Mouse (Mus musculus): ENCODE results near the gene Zfp867. TPM values are rescaled to one million over a fixed set of nuclear protein-coding genes. Genes with fewer than 3 reads are reported as not detected.
A peak's percentile ranks its signal among the peaks of the same experiment; 100 is the strongest.

Gene Zfp867
- total RNA-seq, 1 experiment from 2014 or later: 5.9 TPM

DNA sequence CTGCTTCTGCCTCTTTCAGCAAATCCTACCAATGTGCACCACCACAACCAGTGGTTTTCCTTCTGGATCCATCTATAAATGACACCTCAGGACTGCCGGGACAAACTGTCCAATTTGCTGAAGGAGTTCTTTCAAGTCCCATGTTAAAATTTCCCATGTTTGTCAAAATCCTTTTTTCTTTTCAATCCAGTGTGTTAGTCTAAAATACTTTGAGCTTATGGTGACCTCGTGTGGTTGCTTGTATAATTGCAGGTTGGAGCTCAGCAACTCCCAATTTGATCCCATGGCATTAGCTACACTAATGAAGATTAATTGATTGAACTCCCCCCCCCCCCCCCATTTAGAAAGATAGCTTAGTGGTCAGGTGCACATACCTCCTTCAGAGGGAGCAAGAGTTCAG is 10.9 kb upstream of the Zfp867 start:
- ATAC-seq (replicated peaks in 1 of 2; ENCODE audit: insufficient read depth in 1 of 2, low FRiP score in 2 of 2, low TSS enrichment in 1 of 2, low read depth in 1 of 2, poor library complexity in 2 of 2, severe bottlenecking in 2 of 2): peak in 1 of 2 experiments; percentile 37; a peak in 1 of 4 replicates

DNA sequence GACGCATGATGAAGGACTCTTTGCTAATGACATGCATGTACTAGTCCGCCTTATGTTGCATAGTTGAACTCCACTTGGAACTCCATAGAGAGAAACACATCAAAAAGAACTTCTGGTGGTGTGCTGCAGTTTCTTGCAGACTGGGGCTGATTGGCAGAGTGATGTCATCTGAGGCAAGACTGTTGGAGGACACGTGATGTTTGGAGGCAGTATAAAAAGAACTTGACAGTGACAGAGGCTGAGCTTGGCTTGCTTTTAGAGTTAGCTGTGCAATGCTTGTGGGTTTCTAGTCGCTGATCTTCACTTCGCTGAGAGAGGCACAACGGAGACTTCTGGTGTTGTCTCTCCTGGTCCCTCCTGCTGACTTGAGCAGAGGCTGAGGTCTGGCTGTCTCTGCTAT is 5.0 kb upstream of the Zfp867 start:
- ATAC-seq (replicated peaks in 1 of 2; ENCODE audit: insufficient read depth in 1 of 2, low FRiP score in 2 of 2, low TSS enrichment in 1 of 2, low read depth in 1 of 2, poor library complexity in 2 of 2, severe bottlenecking in 2 of 2): no peak

DNA sequence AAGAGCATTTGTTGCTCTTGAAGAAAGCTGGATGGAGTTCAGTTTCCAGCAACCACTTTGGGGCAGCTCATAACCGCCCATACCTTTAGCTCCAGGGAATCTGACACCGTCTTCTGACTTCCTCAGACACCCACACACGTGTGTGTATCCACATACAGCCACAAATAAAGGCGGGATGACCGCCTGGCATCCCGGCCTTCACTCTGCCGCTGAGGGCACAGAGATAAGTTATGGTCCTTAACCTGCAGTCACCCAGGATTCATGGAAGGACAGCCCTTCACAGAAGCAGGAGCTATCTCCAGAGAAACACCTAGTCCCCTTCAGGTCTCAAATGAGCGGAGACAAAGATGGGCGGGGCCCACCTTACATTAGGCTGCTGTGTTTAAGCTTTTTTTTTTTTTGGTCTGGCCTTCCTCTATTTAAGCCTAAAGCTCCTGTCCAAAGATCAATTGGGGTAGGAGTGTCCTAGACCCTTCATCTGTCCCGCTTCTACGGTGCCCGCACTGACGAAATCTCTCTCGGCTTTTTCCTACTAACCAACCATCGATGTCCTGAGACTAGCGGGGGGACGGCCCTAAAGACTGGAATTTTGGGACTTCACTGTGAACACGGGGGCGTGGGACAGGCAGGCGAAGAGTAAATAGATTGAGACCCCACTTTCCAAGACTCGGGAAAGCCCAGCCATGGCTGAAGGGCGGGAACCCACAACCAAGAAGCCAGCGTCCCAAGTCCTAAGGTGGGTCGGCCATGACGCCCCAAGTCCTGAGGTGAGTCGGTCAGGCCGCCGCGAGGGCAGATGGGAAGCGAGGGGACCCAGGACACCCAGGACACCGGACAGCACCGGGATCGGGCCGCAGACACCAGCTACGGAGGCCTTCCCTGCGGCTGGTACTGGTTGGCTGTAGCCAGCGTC is 605 bp downstream of the Zfp867 start:
- peak in 1 of 2 experiments; percentile 14; a peak in 2 of 4 replicates for ATAC-seq (replicated peaks in 1 of 2; ENCODE audit: insufficient read depth in 1 of 2, low FRiP score in 2 of 2, low TSS enrichment in 1 of 2, low read depth in 1 of 2, poor library complexity in 2 of 2, severe bottlenecking in 2 of 2)

DNA sequence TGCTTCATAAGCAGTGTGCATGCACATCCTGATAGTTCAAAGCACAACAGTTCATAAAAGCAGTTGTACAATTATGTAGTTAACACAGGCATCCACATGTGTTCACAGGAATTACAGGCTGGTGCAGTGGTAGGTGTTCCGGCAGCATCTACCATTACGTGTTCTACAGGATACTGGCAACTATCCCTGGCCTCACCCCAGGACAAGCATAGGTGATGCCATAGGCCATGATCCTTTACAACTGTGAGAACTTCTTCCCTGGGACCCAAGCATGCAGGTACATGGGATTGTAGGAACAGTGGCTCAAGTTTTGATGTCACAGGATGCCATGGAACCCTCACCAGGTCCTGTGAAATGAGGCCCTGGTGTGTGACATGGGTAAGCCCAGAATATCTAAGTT is 11.8 kb downstream of the Zfp867 start:
- ATAC-seq (replicated peaks in 1 of 2; ENCODE audit: insufficient read depth in 1 of 2, low FRiP score in 2 of 2, low TSS enrichment in 1 of 2, low read depth in 1 of 2, poor library complexity in 2 of 2, severe bottlenecking in 2 of 2): no peak

GRCm38 (mm10) chr11:59458973-59459372 is 13.3 kb downstream of the Zfp867 start:
- no peak for ATAC-seq (replicated peaks in 1 of 2; ENCODE audit: insufficient read depth in 1 of 2, low FRiP score in 2 of 2, low TSS enrichment in 1 of 2, low read depth in 1 of 2, poor library complexity in 2 of 2, severe bottlenecking in 2 of 2)

DNA sequence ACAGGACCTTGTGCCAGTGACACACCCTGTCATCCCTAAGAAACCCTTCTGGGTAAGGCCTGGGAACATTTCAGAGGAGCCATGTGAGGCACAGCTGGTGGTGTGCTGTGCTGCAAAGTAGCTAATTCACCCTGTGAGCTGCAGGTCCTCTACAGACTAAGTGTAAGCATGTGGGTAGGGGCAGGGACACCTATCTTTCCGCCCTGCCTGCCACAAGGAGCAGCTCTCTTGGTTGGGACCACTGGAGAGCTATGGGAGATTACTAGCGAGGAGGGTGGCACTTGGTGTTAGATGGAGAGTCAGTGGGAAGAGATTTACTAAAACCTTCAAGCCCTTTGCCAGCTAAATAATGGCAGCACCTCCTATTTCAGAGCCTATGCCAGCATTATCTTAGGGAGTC is 15.4 kb downstream of the Zfp867 start:
- ATAC-seq (replicated peaks in 1 of 2; ENCODE audit: insufficient read depth in 1 of 2, low FRiP score in 2 of 2, low TSS enrichment in 1 of 2, low read depth in 1 of 2, poor library complexity in 2 of 2, severe bottlenecking in 2 of 2): no peak

GRCm38 (mm10) chr11:59456346-59456745 is 15.9 kb downstream of the Zfp867 start:
- ATAC-seq (replicated peaks in 1 of 2; ENCODE audit: insufficient read depth in 1 of 2, low FRiP score in 2 of 2, low TSS enrichment in 1 of 2, low read depth in 1 of 2, poor library complexity in 2 of 2, severe bottlenecking in 2 of 2): no peak

DNA sequence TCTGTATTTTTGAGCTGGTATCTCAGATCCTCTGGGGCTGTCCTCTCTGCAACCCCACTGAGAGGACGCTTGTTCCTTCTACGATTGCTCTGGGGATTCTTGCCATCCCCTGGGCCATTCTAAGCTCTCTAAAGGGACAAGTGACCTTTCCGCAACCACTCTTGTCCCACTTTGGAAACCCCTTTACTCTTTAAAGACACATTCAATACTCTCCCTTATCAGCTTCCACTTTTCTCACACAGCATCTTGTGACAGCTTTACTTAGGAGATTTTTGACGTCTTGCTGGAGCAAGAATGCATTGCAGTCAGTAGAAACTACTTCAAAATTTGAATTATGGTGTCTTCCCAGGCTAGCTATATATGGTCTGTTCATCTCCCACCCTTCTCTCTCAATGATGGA is 21.2 kb downstream of the Zfp867 start, which contains the start of gene Snap47:
TSS of gene Snap47 (minus strand) at position 101 of the 400 bp plus-strand sequence.
- ATAC-seq (replicated peaks in 1 of 2; ENCODE audit: insufficient read depth in 1 of 2, low FRiP score in 2 of 2, low TSS enrichment in 1 of 2, low read depth in 1 of 2, poor library complexity in 2 of 2, severe bottlenecking in 2 of 2): no peak

GRCm38 (mm10) chr11:59450230-59450771 is 22.0 kb downstream of the Zfp867 start:
- ATAC-seq (replicated peaks in 1 of 2; ENCODE audit: insufficient read depth in 1 of 2, low FRiP score in 2 of 2, low TSS enrichment in 1 of 2, low read depth in 1 of 2, poor library complexity in 2 of 2, severe bottlenecking in 2 of 2): peak; percentile 43 to 70

GRCm38 (mm10) chr11:59449741-59450229 is 22.5 kb downstream of the Zfp867 start, which contains the start of gene Jmjd4:
Gene Jmjd4 (plus strand): TSS chr11:59450045.
- ATAC-seq (replicated peaks in 1 of 2; ENCODE audit: insufficient read depth in 1 of 2, low FRiP score in 2 of 2, low TSS enrichment in 1 of 2, low read depth in 1 of 2, poor library complexity in 2 of 2, severe bottlenecking in 2 of 2): peak; percentile 64 to 74

DNA sequence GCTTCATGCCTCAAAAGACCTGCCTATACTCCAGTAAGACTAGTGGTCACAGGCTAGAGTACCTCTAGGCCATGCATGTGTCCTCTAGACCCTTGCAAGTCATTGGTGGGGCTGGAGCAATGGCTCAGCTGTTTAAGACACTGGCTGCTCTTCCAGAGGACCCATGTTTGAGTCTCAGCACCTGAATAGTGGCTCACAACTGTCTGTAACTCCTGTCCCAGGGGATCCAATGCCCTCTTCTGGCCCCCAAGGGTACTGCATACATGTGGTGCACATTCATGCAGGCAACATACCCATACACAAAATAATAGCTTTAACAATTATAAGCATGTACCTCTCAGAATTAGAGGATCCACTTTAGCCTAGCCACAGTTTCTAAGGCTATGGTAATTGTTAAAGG is 29.2 kb downstream of the Zfp867 start:
- ATAC-seq (replicated peaks in 1 of 2; ENCODE audit: insufficient read depth in 1 of 2, low FRiP score in 2 of 2, low TSS enrichment in 1 of 2, low read depth in 1 of 2, poor library complexity in 2 of 2, severe bottlenecking in 2 of 2): no peak

DNA sequence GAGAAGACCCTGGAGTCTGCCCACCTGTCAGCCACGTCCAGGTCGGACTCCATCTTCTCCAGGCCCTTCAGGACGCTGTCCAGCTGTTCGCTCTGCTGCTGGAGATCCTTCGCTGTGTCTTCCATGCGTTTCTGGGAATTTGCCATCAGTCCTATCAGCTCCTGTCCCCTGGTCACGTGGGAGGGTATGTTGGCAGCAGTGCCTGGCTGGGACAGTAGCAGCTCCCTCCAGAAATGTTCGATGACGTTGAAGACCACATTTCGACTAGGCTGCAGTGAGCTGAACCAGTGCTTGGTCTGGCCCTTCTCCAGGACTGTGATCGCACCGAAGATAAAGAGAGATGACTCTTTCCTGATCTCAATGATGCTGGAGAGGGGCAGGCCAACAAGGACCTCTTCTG is 34.3 kb downstream of the Zfp867 start:
- no peak for ATAC-seq (replicated peaks in 1 of 2; ENCODE audit: insufficient read depth in 1 of 2, low FRiP score in 2 of 2, low TSS enrichment in 1 of 2, low read depth in 1 of 2, poor library complexity in 2 of 2, severe bottlenecking in 2 of 2)

DNA sequence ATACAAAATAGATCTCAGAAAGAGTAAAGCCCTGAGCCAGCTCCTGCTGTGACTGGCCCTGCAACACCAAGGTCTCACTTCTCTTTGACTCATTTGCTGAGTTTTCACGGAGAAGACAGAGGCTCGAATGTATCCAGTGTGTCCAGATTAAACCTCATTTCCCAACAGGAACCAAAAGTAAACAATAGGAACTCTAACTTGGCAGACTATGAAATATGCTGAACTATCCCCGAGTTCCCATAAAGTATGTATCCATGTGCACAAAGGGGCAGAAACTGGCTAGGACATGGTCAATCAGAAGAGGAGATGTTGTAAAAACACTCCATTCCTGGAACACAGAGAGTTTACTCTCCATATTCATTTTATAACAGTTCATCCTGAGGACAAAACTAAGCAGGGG is 40.0 kb downstream of the Zfp867 start:
- no peak for ATAC-seq (replicated peaks in 1 of 2; ENCODE audit: insufficient read depth in 1 of 2, low FRiP score in 2 of 2, low TSS enrichment in 1 of 2, low read depth in 1 of 2, poor library complexity in 2 of 2, severe bottlenecking in 2 of 2)

- no peak for ATAC-seq (replicated peaks in 1 of 2; ENCODE audit: insufficient read depth in 1 of 2, low FRiP score in 2 of 2, low TSS enrichment in 1 of 2, low read depth in 1 of 2, poor library complexity in 2 of 2, severe bottlenecking in 2 of 2)
Observed at GRCm38 (mm10) chr11:59429959-59430358, 42.3 kb downstream of the Zfp867 start.

- no peak for ATAC-seq (replicated peaks in 1 of 2; ENCODE audit: insufficient read depth in 1 of 2, low FRiP score in 2 of 2, low TSS enrichment in 1 of 2, low read depth in 1 of 2, poor library complexity in 2 of 2, severe bottlenecking in 2 of 2)
Observed at GRCm38 (mm10) chr11:59428057-59428660, 44.1 kb downstream of the Zfp867 start.

DNA sequence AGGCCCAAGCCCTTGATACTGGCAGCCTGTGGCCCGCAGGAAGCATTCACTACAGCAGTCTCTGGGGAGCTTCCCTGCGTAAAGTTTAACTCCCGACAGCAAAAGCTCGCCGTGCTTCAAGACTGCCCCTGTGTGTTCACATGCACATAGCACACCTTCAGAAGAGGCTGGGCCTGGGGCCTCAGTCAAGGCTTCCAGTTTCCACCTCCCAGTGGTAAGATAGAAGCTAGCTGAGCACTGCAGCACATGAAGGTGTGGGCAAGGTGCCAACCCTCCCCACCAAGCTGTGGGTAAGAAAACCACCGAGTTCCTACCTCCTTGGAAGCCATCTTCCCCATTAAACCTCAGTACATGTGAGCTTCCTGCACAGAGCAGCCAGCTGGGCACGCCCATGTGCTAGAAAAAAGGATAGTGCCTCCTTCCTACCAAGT is 46.6 kb downstream of the Zfp867 start:
- ATAC-seq (replicated peaks in 1 of 2; ENCODE audit: insufficient read depth in 1 of 2, low FRiP score in 2 of 2, low TSS enrichment in 1 of 2, low read depth in 1 of 2, poor library complexity in 2 of 2, severe bottlenecking in 2 of 2): peak; percentile 69 to 75

DNA sequence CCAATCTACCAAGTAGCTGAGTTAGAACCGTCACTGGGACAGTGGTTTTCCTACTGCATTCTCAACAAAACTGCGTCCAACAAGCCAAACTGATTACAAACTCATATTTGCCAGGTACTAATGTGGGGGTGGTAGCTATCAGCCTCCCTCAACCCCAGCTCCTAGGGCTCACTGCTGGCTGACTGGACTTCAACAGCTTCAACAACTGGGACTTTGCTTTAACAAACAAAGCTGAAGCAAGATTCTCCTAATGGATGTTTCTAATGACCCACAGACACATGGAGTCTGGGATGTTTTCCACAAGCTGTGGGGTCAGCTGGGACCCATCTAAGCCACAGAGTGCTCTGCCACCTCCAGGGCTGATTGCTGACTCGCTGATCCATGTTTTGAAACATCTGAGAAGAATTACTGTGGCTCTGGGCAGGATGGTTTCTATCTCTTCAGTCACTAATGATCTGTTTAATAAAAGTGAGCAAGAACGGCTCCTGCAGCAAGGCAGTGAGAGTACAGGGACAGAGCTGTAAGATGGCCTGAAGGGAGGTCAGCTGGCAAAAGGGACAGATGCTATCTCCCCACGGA is 49.2 kb downstream of the Zfp867 start:
- ATAC-seq (replicated peaks in 1 of 2; ENCODE audit: insufficient read depth in 1 of 2, low FRiP score in 2 of 2, low TSS enrichment in 1 of 2, low read depth in 1 of 2, poor library complexity in 2 of 2, severe bottlenecking in 2 of 2): no peak

- ATAC-seq (replicated peaks in 1 of 2; ENCODE audit: insufficient read depth in 1 of 2, low FRiP score in 2 of 2, low TSS enrichment in 1 of 2, low read depth in 1 of 2, poor library complexity in 2 of 2, severe bottlenecking in 2 of 2): peak in 1 of 2 experiments; percentile 20; a peak in 1 of 4 replicates
Observed at GRCm38 (mm10) chr11:59421967-59422366, 50.3 kb downstream of the Zfp867 start.

Measured in hematopoietic stem cell, adult 5-6 weeks (primary cell).